Comparison of ENCODE assay signal across 14 mouse cellular contexts in the genomic region with DNA sequence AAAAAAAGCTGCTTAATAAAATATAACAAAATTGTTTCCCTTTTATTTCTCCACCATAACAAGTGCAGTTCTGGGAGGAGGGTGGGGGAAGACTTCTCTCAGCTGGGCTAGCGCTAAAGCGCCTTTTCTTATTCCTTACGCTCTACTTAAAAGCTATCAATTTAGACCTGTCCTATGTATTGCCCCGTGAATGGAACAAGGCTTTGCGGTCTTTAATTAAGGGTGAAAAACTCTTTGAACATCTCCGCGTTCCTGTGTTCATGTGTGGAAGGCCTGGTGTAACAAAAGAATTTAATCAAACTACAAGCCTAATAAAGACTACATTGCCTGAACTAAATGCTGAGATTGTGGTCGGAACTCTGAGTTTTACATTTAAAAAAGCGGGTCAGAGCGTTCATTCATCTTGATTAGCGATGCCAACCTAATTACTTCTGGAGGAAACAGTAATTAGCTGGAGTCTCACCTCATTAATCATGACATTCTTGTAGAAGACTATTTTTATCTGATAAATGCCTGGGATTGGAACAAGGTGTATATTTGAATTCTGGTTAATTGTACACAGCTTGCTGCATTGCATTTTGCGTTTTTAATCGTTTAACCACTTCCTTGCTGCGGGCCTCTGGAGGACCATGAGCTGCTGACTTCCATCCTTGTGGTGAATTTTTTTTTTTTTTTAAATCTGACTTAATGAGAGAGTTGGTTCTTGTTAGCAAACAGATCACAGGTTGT.
DNase-seq lines count a peak whose midpoint lies in the region; ATAC-seq and TF ChIP-seq lines count a peak whose summit lies in the region.
"Had no signal": no experiment of that assay in that cellular context is flagged by ENCODE, and none has a peak within 500 bp of the region (broad histone marks: within the 10 kb centered on the region; RNA-seq: fewer than 3 reads in every experiment).

No protein-coding gene starts in this region.

- no peak overlapping the region for H3K27ac ChIP-seq in lung, embryonic 14.5 days (ENCODE audit: low read depth)
- peak overlapping the region; percentile 53 for H3K27ac ChIP-seq in forebrain, embryonic 15.5 days (replicated peaks)
- H3K27ac ChIP-seq in limb, embryonic 11.5 days (replicated peaks; ENCODE audit: low read depth, low read length) = no peak overlapping the region
- H3K27ac ChIP-seq: heart, embryonic 13.5 days; liver, embryonic 14.5 days had no signal

- no peak for ATAC-seq in lung, embryonic 14.5 days (ENCODE audit: insufficient read depth)
- ATAC-seq in forebrain, embryonic 15.5 days (replicated peaks) = peak; percentile 48
- no peak for ATAC-seq in limb, embryonic 11.5 days (ENCODE audit: insufficient number of reproducible peaks, low FRiP score, low TSS enrichment, low read depth)
- ATAC-seq in megakaryocyte progenitor cell, adult 5-6 weeks (replicated peaks; ENCODE audit: poor library complexity) = no peak
- ATAC-seq: CD4-positive, CD25-positive, alpha-beta regulatory T cell, adult 4 months had no signal

- no peak overlapping the region for H3K9ac ChIP-seq in lung, embryonic 14.5 days
- no peak overlapping the region for H3K9ac ChIP-seq in forebrain, embryonic 15.5 days (replicated peaks)
- no peak overlapping the region for H3K9ac ChIP-seq in limb, embryonic 11.5 days (ENCODE audit: low read length)
- H3K9ac ChIP-seq: heart, embryonic 13.5 days; liver, embryonic 14.5 days had no signal

- DNase-seq in lung, embryonic 14.5 days = peak; percentile 3
- DNase-seq in lung, postnatal 10 days = no peak
- no peak for DNase-seq in limb, embryonic 11.5 days (ENCODE audit: low spot score)
- DNase-seq in retina, embryonic 14.5 days (ENCODE audit: low spot score) = peak; percentile 60
- no peak for DNase-seq in urinary bladder, postnatal 10 days (ENCODE audit: low spot score)
- no peak for DNase-seq in layer of hippocampus, adult 18-20 months (ENCODE audit: low spot score in 2 of 2)
- DNase-seq: adrenal gland, postnatal 25 days; cerebellum, adult 8-10 months; kidney, adult 11 months had no signal

- WGBS in lung, embryonic 14.5 days = 68% methylated on average over 14 of the region's 14 CpGs
- 11% methylated on average over 14 of the region's 14 CpGs for WGBS in forebrain, embryonic 15.5 days
- WGBS in limb, embryonic 11.5 days = 13% methylated on average over 14 of the region's 14 CpGs

- H3K9me3 ChIP-seq in lung, embryonic 14.5 days (ENCODE audit: low read depth, low read length) = no peaks in the 10 kb centered on the region
- no peaks in the 10 kb centered on the region for H3K9me3 ChIP-seq in forebrain, embryonic 15.5 days
- no peaks in the 10 kb centered on the region for H3K9me3 ChIP-seq in limb, embryonic 11.5 days (ENCODE audit: control insufficient read depth, low read length)
- H3K9me3 ChIP-seq: heart, embryonic 13.5 days had no signal

- H3K4me2 ChIP-seq in lung, embryonic 14.5 days = no peak overlapping the region
- H3K4me2 ChIP-seq in forebrain, embryonic 15.5 days (replicated peaks) = peak overlapping the region; percentile 44
- peak overlapping the region; percentile 7; the same call in 1 of the 2 replicates for H3K4me2 ChIP-seq in limb, embryonic 11.5 days (ENCODE audit: low read depth, severe bottlenecking)

- TF ChIP-seq CTCF in lung, embryonic 14.5 days (IDR thresholded peaks at IDR 0.05; ENCODE audit: low read depth) = no peak

- H3K4me3 ChIP-seq in lung, embryonic 14.5 days (ENCODE audit: low read depth, low read length) = no peak overlapping the region
- peak overlapping the region; percentile 28 for H3K4me3 ChIP-seq in forebrain, embryonic 15.5 days
- H3K4me3 ChIP-seq in limb, embryonic 11.5 days (ENCODE audit: low read depth, low read length) = no peak overlapping the region
- H3K4me3 ChIP-seq: heart, embryonic 13.5 days had no signal

- H3K27me3 ChIP-seq in lung, embryonic 14.5 days (ENCODE audit: insufficient read depth, low read length) = no peaks in the 10 kb centered on the region
- H3K27me3 ChIP-seq in forebrain, embryonic 15.5 days = no peaks in the 10 kb centered on the region
- no peaks in the 10 kb centered on the region for H3K27me3 ChIP-seq in limb, embryonic 11.5 days (ENCODE audit: control insufficient read depth, insufficient read depth, low read length)

- H3K4me1 ChIP-seq in lung, embryonic 14.5 days (ENCODE audit: insufficient read depth) = no peaks in the 10 kb centered on the region
- peaks cover 31% of the 10 kb centered on the region for H3K4me1 ChIP-seq in forebrain, embryonic 15.5 days
- H3K4me1 ChIP-seq in limb, embryonic 11.5 days (ENCODE audit: control insufficient read depth, insufficient read depth, low read length) = 0 out of 2 replicates have a peak, but pooled peaks cover 4% of the 10 kb centered on the region
- H3K4me1 ChIP-seq: heart, embryonic 13.5 days had no signal

- no peaks in the 10 kb centered on the region for H3K36me3 ChIP-seq in lung, embryonic 14.5 days (ENCODE audit: insufficient read depth)
- no peaks in the 10 kb centered on the region for H3K36me3 ChIP-seq in forebrain, embryonic 15.5 days
- no peaks in the 10 kb centered on the region for H3K36me3 ChIP-seq in limb, embryonic 11.5 days (ENCODE audit: control insufficient read depth, insufficient read depth, low read length)
- H3K36me3 ChIP-seq: heart, embryonic 13.5 days had no signal

Comparison
In these comparisons a context has a peak if more than half of its experiments do, and no peak if none do; other contexts are left out.
1. DNase-seq: peak in lung, embryonic 14.5 days (single experiment) and retina, embryonic 14.5 days (single experiment); none in lung, postnatal 10 days (single experiment), limb, embryonic 11.5 days (single experiment), urinary bladder, postnatal 10 days (single experiment) and layer of hippocampus, adult 18-20 months (0 of 2).